Mouse (Mus musculus) bone marrow, adult 2 months (tissue): ENCODE measurements around the gene Psmg1.
"Not testable (repeated sequence)": the region's sequence is repeated elsewhere in the genome, so short reads cannot be mapped to it uniquely, and the experiment has no call there.

Experiments used
- CTCF ChIP-seq: fragments of 200-500 bp; IDR thresholded peaks from 2 replicates; pipeline ENCODE4 v1.5.1; 2011; ENCODE audit warnings: low read length, control low read depth; ENCODE audit not compliant: control insufficient read depth, insufficient read depth
- POLR2A ChIP-seq: fragments of 200-500 bp; IDR thresholded peaks from 2 replicates; pipeline ENCODE4 v1.6.1; 2011; ENCODE audit warnings: low read depth, mild to moderate bottlenecking, control low read depth, low read length, borderline replicate concordance; ENCODE audit not compliant: control insufficient read depth

DNA sequence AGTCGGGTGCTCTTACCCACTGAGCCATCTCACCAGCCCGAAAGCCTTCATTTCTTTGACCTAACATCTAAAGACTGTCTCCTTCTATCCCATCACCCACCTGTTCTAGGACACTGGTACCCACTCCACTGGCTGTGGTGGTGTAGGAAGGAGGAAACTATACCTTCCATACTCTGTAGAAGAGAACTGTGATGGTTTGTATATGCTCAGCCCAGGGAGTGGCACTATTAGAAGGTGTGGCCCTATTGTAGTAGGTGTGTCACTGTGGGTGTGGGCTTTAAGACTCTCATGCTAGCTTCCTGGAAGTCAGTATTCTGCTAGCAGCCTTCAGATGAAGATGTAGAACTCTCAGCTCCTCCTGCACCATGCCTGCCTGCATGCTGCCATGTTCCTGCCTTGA is 30.1 kb downstream of the Psmg1 start:
- not testable (repeated sequence) for TF ChIP-seq CTCF, POLR2A
